Mouse (Mus musculus): Measurements from ENCODE around the gene Foxo3. TPM values are rescaled to one million over a fixed set of nuclear protein-coding genes. Genes with fewer than 3 reads are reported as not detected.

Foxo3 gene
- total and polyA plus RNA-seq, 2 experiments: 17.0 to 35.4 TPM

DNA sequence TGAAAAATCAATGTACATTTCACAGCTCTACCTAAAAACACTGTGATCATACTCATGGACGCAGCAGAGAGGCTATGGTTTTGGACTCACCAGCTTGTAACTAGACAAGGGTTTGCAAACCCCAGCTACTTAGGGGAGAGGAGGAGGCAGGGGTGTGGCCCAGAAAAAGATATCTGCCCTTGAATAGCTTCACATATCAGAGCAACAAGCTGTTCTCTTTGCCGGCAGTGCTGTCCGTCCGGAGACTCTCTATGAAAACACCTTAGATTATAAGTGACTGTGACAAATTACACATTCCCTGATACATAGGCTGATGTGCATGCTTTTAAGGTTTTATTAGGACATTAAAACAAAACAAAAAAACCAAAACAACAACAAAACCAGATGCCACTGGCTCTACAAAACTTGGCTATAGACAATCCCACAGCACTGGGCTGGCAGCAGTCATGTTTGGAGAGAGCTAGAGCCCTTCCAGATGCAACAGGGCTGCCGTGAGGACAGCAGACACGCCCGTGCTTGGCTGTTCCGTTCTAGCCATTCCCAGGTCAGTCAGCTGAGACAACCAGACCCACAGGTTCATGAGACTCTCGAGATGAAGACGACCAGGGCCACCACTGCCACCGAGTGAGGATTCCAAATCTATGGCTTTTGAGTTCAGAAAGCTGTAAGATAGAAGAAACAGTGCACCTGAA is 29.3 kb downstream of the Foxo3 start:
- H3K9ac ChIP-seq (ENCODE audit: low read depth, low read length): no peak overlapping the region
- no peak for TF ChIP-seq CTCF (IDR thresholded peaks at IDR 0.05; ENCODE audit: low read depth, low read length)
- no peak for TF ChIP-seq POLR2A (IDR thresholded peaks at IDR 0.05; ENCODE audit: extremely low read depth, insufficient read depth, low read length)
- H3K27ac ChIP-seq (replicated peaks; ENCODE audit: insufficient read depth, low read depth, low read length): peak overlapping the region; percentile 65
- WGBS: 37% methylated on average over 11 of the region's 11 CpGs
- H3K27me3 ChIP-seq (ENCODE audit: control insufficient read depth, insufficient read depth, low read length): no peaks in the 10 kb centered on the region
- peaks cover 2% of the 10 kb centered on the region; the same call in 1 of the 2 replicates for H3K36me3 ChIP-seq (ENCODE audit: control insufficient read depth, insufficient read depth, low read length)
- no peak overlapping the region for H3K4me3 ChIP-seq (ENCODE audit: insufficient read depth, low read depth, low read length)
- peaks cover 51% of the 10 kb centered on the region for H3K4me1 ChIP-seq (ENCODE audit: control insufficient read depth, insufficient read depth, low read length)
- peaks cover 55% of the 10 kb centered on the region for H3K79me2 ChIP-seq (ENCODE audit: control insufficient read depth, insufficient read depth, low read length)
- DNase-seq (ENCODE audit: extremely low read depth, low read depth, low spot score): peak; percentile 62

DNA sequence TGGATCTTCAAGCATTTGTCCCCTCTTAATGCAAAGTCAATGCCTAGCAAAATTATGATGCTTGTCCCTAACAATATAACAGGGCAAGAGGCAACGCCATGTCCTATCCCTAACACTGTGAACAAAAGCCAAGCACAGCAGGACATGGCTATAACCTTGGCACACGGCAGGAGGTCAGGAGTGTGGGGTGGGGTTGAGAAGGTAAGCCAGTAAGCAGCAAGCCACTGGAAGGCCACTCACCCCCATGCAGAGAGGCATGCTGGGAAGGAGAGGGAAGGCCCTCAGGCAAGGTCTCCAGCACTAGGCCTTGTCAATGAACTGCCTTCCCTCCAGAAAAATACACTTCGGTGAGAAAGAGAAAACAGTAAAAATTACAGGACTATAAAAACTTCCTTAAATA is 30.1 kb downstream of the Foxo3 start:
- no peak overlapping the region for H3K9ac ChIP-seq (ENCODE audit: low read depth, low read length)
- WGBS: 50% methylated on average over 3 of the region's 3 CpGs
- H3K4me1 ChIP-seq (ENCODE audit: control insufficient read depth, insufficient read depth, low read length): peaks cover 46% of the 10 kb centered on the region
- TF ChIP-seq CTCF (IDR thresholded peaks at IDR 0.05; ENCODE audit: low read depth, low read length) (no peak), POLR2A (IDR thresholded peaks at IDR 0.05; ENCODE audit: extremely low read depth, insufficient read depth, low read length) (no peak)
- peak overlapping the region; percentile 21; the same call in 1 of the 2 replicates for H3K27ac ChIP-seq (replicated peaks; ENCODE audit: insufficient read depth, low read depth, low read length)
- H3K4me3 ChIP-seq (ENCODE audit: insufficient read depth, low read depth, low read length): no peak overlapping the region
- peak; percentile 57 for DNase-seq (ENCODE audit: extremely low read depth, low read depth, low spot score)
- no peaks in the 10 kb centered on the region for H3K27me3 ChIP-seq (ENCODE audit: control insufficient read depth, insufficient read depth, low read length)
- peaks cover 63% of the 10 kb centered on the region for H3K79me2 ChIP-seq (ENCODE audit: control insufficient read depth, insufficient read depth, low read length)
- H3K36me3 ChIP-seq (ENCODE audit: control insufficient read depth, insufficient read depth, low read length): peaks cover 2% of the 10 kb centered on the region; the same call in 1 of the 2 replicates

- Histone ChIP-seq H3K36me3 (ENCODE audit: control insufficient read depth, insufficient read depth, low read length) (peaks cover 2% of the 10 kb centered on the region; the same call in 1 of the 2 replicates), H3K4me3 (ENCODE audit: insufficient read depth, low read depth, low read length) (no peak overlapping the region), H3K4me1 (ENCODE audit: control insufficient read depth, insufficient read depth, low read length) (peaks cover 44% of the 10 kb centered on the region)
Observed at GRCm38 (mm10) chr10:42245636-42246035, 30.9 kb downstream of the Foxo3 start.

DNA sequence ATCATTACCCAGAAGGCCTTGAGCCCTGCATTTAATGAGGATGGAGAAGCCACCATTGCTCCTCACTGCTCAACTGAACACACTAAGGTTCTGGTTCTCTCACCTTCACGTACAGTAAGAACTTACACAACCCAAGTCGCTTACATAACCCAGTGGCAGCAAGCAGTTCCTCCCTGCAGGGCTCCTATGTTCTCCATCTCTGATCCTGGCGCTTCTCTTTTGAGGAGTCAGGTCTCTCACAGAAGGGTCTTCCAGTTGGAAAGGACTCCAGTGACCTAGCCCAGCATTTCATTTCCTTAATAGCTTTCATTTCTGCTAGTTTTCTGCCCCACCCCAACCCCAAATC is 31.3 kb downstream of the Foxo3 start:
- peaks cover 41% of the 10 kb centered on the region for H3K4me1 ChIP-seq (ENCODE audit: control insufficient read depth, insufficient read depth, low read length)
- TF ChIP-seq CTCF (IDR thresholded peaks at IDR 0.05; ENCODE audit: low read depth, low read length): no peak
- no peak overlapping the region for H3K4me3 ChIP-seq (ENCODE audit: insufficient read depth, low read depth, low read length)
- H3K27ac ChIP-seq (replicated peaks; ENCODE audit: insufficient read depth, low read depth, low read length): no peak overlapping the region
- no peaks in the 10 kb centered on the region for H3K27me3 ChIP-seq (ENCODE audit: control insufficient read depth, insufficient read depth, low read length)
- no peak overlapping the region for H3K9ac ChIP-seq (ENCODE audit: low read depth, low read length)
- DNase-seq (ENCODE audit: extremely low read depth, low read depth, low spot score): no peak
- WGBS: 64% methylated on average over 3 of the region's 3 CpGs
- H3K36me3 ChIP-seq (ENCODE audit: control insufficient read depth, insufficient read depth, low read length): peaks cover 2% of the 10 kb centered on the region; the same call in 1 of the 2 replicates
- peaks cover 65% of the 10 kb centered on the region for H3K79me2 ChIP-seq (ENCODE audit: control insufficient read depth, insufficient read depth, low read length)

More at GRCm38 (mm10) chr10:42245636-42246035, 30.9 kb downstream of the Foxo3 start:
- Histone ChIP-seq H3K79me2 (ENCODE audit: control insufficient read depth, insufficient read depth, low read length) (peaks cover 66% of the 10 kb centered on the region), H3K27me3 (ENCODE audit: control insufficient read depth, insufficient read depth, low read length) (no peaks in the 10 kb centered on the region), H3K27ac (replicated peaks; ENCODE audit: insufficient read depth, low read depth, low read length) (no peak overlapping the region), H3K9ac (ENCODE audit: low read depth, low read length) (no peak overlapping the region)
- DNase-seq (ENCODE audit: extremely low read depth, low read depth, low spot score): no peak
- 95% methylated on average over 3 of the region's 3 CpGs for WGBS
- TF ChIP-seq CTCF (IDR thresholded peaks at IDR 0.05; ENCODE audit: low read depth, low read length) (no peak), POLR2A (IDR thresholded peaks at IDR 0.05; ENCODE audit: extremely low read depth, insufficient read depth, low read length) (no peak)

- Histone ChIP-seq H3K4me3 (ENCODE audit: insufficient read depth, low read depth, low read length) (no peak overlapping the region), H3K4me1 (ENCODE audit: control insufficient read depth, insufficient read depth, low read length) (peaks cover 39% of the 10 kb centered on the region), H3K27me3 (ENCODE audit: control insufficient read depth, insufficient read depth, low read length) (no peaks in the 10 kb centered on the region), H3K36me3 (ENCODE audit: control insufficient read depth, insufficient read depth, low read length) (peaks cover 2% of the 10 kb centered on the region; the same call in 1 of the 2 replicates), H3K79me2 (ENCODE audit: control insufficient read depth, insufficient read depth, low read length) (peaks cover 66% of the 10 kb centered on the region), H3K9ac (ENCODE audit: low read depth, low read length) (no peak overlapping the region), H3K27ac (replicated peaks; ENCODE audit: insufficient read depth, low read depth, low read length) (no peak overlapping the region)
- WGBS: 52% methylated on average over 8 of the region's 8 CpGs
- TF ChIP-seq CTCF (IDR thresholded peaks at IDR 0.05; ENCODE audit: low read depth, low read length): no peak
- no peak for TF ChIP-seq POLR2A (IDR thresholded peaks at IDR 0.05; ENCODE audit: extremely low read depth, insufficient read depth, low read length)
- DNase-seq (ENCODE audit: extremely low read depth, low read depth, low spot score): no peak
Observed at GRCm38 (mm10) chr10:42244420-42245255, 31.9 kb downstream of the Foxo3 start.

All from liver, adult 2 months (tissue).